Mouse (Mus musculus) small intestine, adult 2 months (tissue): ENCODE measurements at regions not wholly inside any gene's neighbourhood (a gene's known extent, or its start where the extent isn't known, plus 50 kb on each side); places are given as distances from the start of the nearest gene placed in this dataset.

Source experiments
- H3K27ac ChIP-seq: fragments of 200-500 bp; 2 replicates; pipeline ENCODE4 v1.5.1; 2012; ENCODE audit warnings: low read depth, low read length, control low read depth, inconsistent platforms; ENCODE audit not compliant: insufficient read depth
- H3K27me3 ChIP-seq: fragments of 200-500 bp; 2 replicates; pipeline ENCODE4 v1.6.1; 2012; ENCODE audit warnings: mild to moderate bottlenecking, moderate library complexity, low read length, inconsistent platforms; ENCODE audit not compliant: control insufficient read depth, insufficient read depth
- H3K36me3 ChIP-seq: fragments of 200-500 bp; 2 replicates; pipeline ENCODE4 v1.6.1; 2012; ENCODE audit warnings: mild to moderate bottlenecking, low read length, control low read depth, inconsistent platforms; ENCODE audit not compliant: control insufficient read depth, insufficient read depth
- H3K4me1 ChIP-seq: fragments of 200-500 bp; 2 replicates; pipeline ENCODE4 v1.6.1; 2012; ENCODE audit warnings: low read length, inconsistent platforms, mixed read lengths; ENCODE audit not compliant: control insufficient read depth, insufficient read depth, insufficient read length
- H3K4me3 ChIP-seq: fragments of 200-500 bp; 2 replicates; pipeline ENCODE4 v1.5.1; 2012; ENCODE audit warnings: low read depth, mild to moderate bottlenecking, control low read depth, inconsistent platforms, low read length, moderate library complexity
- CTCF ChIP-seq: fragments of 200-500 bp; IDR thresholded peaks from 2 replicates; pipeline ENCODE4 v1.5.1; 2012; ENCODE audit warnings: low read depth, mild to moderate bottlenecking, control low read depth, inconsistent platforms, low read length, moderate library complexity, mixed read lengths; ENCODE audit not compliant: insufficient replicate concordance, insufficient read length; ENCODE audit errors: extremely low read depth
- POLR2A ChIP-seq: fragments of 200-500 bp; IDR thresholded peaks from 2 replicates; pipeline ENCODE4 v1.6.1; 2012; ENCODE audit warnings: low read depth, mild to moderate bottlenecking, control low read depth, inconsistent platforms, low read length, moderate library complexity
- WGBS: fragments of 180-500 bp; shearing (Covaris S2); methylation state at CpG from one replicate; pipeline ENCODE4 v1.1.7; 2018; 5-methylcytosine and 5-hydroxymethylcytosine counted together

DNA sequence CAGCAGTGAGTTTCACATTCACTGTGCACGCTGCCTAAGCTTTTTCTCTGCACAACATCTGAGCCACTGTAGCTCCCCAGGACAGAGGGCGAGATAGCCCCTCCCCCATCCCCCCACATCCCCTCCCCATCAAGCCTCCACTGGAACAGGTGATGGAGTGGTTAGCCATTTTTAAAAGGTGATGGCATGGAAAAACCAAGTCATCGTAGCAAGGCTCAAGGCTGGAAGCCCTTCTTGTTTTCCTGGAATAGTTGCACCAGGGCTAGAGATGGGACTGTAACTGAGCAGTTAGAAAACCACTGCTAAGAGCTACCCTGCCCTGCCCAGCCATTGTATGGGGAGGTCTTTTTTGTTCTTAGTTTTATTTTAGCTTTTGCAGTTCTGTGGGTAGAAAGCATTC is 209.1 kb upstream of the Rreb1 start:
- H3K36me3 ChIP-seq: no peaks in the 10 kb centered on the region
- 87% methylated on average over 3 of the region's 3 CpGs for WGBS
- H3K4me3 ChIP-seq: no peak overlapping the region
- H3K4me1 ChIP-seq: no peaks in the 10 kb centered on the region
- no peak overlapping the region for H3K27ac ChIP-seq
- no peaks in the 10 kb centered on the region for H3K27me3 ChIP-seq
- no peak for TF ChIP-seq CTCF
- no peak for TF ChIP-seq POLR2A

DNA sequence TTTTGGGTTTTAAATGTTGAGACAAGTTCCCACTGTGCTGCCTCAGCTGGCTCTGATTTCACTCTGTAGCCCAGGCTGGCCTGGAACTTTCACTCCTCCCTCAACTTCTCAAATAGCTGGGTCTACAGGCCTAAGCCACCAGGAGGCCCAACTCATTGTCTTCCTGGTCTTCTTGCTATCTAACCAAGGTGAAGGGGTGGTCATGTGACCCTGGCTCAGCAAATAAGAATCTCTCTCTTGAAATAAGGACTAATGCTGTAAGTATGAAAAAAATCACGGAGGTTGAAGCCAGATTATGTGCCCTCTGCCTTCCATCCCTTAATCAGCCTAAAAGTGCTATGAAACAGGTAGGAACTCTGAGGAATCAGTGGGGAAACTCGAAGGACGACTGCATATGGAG is 208.7 kb upstream of the Rreb1 start:
- H3K27me3 ChIP-seq: no peaks in the 10 kb centered on the region
- no peak overlapping the region for H3K27ac ChIP-seq
- no peak overlapping the region for H3K4me3 ChIP-seq
- WGBS: 85% methylated on average over 3 of the region's 3 CpGs
- no peaks in the 10 kb centered on the region for H3K36me3 ChIP-seq
- no peaks in the 10 kb centered on the region for H3K4me1 ChIP-seq
- TF ChIP-seq POLR2A (no peak), CTCF (no peak)

DNA sequence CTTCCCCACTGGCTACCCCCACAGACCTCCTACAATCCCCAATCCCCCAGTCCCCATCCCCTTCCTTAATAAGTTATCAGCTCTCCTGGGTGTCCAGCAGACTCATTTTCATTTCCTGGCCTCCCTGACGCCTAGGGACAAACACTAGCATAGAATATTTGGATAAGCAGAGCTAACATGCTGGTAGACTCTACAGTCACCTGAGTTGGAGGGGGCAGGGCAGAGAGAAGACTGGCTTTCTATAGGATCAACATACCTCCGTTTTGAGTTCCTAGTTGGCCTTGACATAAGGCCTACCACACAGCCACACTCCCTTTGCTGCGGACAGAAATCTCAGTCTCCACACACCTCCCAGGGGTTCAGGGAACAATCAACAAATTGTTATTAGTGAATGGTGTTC is 205.2 kb upstream of the Rreb1 start:
- 74% methylated on average over 3 of the region's 3 CpGs for WGBS
- no peak overlapping the region for H3K4me3 ChIP-seq
- H3K36me3 ChIP-seq: no peaks in the 10 kb centered on the region
- H3K27ac ChIP-seq: no peak overlapping the region
- H3K4me1 ChIP-seq: peaks cover 3% of the 10 kb centered on the region; the same call in 1 of the 2 replicates
- TF ChIP-seq POLR2A: no peak
- no peak for TF ChIP-seq CTCF
- H3K27me3 ChIP-seq: no peaks in the 10 kb centered on the region

DNA sequence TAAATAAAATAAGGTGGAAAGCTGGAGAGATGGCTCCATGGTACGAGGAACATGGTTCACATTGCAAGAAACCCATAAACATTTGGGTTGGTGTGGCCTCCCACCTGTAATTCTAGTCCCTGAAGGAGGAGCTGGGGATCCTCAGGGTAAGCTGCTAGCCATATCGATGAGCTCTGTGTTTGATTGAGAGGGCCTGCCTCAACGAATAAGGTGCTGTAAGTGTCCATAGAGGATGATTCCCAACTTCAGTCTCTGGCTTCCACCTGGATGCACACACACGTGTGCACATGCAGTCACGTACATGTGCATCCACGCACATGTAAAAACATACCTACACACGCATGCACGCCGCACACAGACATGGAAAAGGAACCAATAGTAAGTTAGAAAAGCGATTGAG is 199.0 kb upstream of the Rreb1 start:
- no peak for TF ChIP-seq CTCF
- Histone ChIP-seq H3K27me3 (no peaks in the 10 kb centered on the region), H3K4me1 (peaks cover 10% of the 10 kb centered on the region; the same call in 1 of the 2 replicates), H3K4me3 (no peak overlapping the region), H3K27ac (no peak overlapping the region), H3K36me3 (no peaks in the 10 kb centered on the region)
- 94% methylated on average over 10 of the region's 10 CpGs for WGBS

DNA sequence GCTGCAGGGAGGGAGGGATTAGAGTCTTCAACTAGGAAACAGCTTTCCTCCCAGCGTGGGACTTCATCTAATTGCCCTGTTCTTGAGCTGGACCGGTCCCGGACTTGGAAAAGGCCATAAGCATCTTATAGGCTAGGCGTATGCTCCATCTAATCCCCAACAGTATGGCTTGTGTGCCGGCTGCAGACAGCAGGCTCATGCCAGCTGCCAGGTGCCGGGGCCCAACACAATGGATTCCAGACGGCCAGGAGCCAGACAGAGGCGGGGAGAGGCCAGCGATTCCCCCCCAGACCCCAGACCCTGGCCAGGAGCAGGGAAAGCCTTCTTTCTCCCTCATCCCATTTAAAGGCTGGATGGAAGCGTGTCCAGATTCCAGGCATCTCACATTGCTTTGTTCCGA is 198.4 kb upstream of the Rreb1 start:
- H3K36me3 ChIP-seq: no peaks in the 10 kb centered on the region
- H3K27ac ChIP-seq: no peak overlapping the region
- WGBS: 85% methylated on average over 11 of the region's 11 CpGs
- TF ChIP-seq CTCF (no peak), POLR2A (no peak)
- no peaks in the 10 kb centered on the region for H3K27me3 ChIP-seq
- H3K4me3 ChIP-seq: no peak overlapping the region
- H3K4me1 ChIP-seq: peaks cover 10% of the 10 kb centered on the region; the same call in 1 of the 2 replicates

DNA sequence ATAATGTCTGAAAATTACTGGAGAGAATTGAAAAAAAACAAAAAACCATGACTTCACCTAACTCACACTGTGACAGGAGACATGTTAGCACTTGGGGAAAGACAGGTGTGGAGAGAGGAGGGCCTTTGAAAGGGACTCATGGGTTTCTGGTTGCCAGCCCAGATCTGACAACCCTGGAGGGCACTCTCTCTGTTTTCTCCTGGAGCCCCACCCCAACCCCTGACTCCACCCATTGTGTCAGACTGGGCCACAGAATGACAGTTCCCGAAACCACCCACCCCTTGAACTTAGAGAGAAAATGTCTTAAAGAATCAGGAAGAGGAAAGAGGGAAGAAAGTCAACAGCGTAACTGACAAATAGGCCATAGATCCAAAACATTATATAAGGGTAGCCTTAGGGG is 197.4 kb upstream of the Rreb1 start:
- Histone ChIP-seq H3K36me3 (no peaks in the 10 kb centered on the region), H3K27me3 (no peaks in the 10 kb centered on the region), H3K4me1 (peaks cover 10% of the 10 kb centered on the region; the same call in 1 of the 2 replicates), H3K27ac (no peak overlapping the region), H3K4me3 (no peak overlapping the region)
- 60% methylated on average over 2 of the region's 2 CpGs for WGBS
- TF ChIP-seq POLR2A (no peak), CTCF (no peak)

DNA sequence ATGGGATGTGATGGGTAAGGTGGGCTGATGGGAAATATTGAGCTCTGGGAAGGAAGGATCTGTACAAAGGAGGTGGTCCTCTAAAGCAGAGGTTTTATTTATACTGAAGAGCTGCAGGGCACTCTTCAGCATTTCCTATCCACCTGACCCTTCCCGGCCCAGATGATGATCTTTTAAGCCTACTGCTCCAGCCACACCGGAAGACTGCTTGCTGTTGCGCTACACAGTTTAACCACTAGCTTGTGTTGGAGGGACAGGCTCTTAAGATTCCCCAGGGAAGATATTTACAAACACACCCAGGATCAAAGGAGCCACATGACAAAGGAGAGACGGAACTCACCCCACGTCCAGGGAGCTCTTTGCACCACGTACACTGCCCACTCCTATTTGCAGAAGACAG is 196.8 kb upstream of the Rreb1 start:
- no peaks in the 10 kb centered on the region for H3K36me3 ChIP-seq

DNA sequence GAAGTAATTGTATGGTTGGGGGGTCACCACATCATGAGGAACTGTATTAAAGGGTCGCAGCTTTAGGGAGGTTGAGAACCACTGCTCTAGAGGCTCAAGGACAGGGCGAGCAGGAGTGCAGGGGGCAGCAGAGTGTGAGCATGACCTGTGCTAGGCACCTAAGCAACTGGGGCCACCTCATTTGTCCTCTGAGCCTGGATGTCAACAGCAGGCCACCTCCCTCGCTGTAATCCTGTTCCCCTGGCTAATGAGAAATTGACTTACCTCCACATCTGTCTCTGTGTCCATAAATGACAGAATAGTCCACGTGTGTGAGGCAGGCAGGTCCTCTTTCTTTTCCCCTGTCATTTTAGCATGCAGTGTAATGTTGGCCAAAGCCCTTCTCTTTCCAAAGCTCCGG is 192.7 kb upstream of the Rreb1 start:
- no peak for TF ChIP-seq POLR2A
- TF ChIP-seq CTCF: no peak
- H3K4me1 ChIP-seq: peaks cover 4% of the 10 kb centered on the region; the same call in 1 of the 2 replicates
- H3K27me3 ChIP-seq: no peaks in the 10 kb centered on the region
- H3K36me3 ChIP-seq: no peaks in the 10 kb centered on the region
- H3K27ac ChIP-seq: no peak overlapping the region
- H3K4me3 ChIP-seq: no peak overlapping the region
- 84% methylated on average over 5 of the region's 5 CpGs for WGBS

More for the DNA sequence above, 196.8 kb upstream of the Rreb1 start:
- Histone ChIP-seq H3K4me3 (no peak overlapping the region; the same call in 1 of the 2 replicates), H3K27me3 (no peaks in the 10 kb centered on the region), H3K27ac (no peak overlapping the region), H3K4me1 (peaks cover 10% of the 10 kb centered on the region; the same call in 1 of the 2 replicates)
- 75% methylated on average over 6 of the region's 6 CpGs for WGBS
- TF ChIP-seq CTCF (no peak), POLR2A (no peak)
